Mouse (Mus musculus): ENCODE measurements around the gene Grin2d. TPM values are rescaled to one million over a fixed set of nuclear protein-coding genes. Genes with fewer than 3 reads are reported as not detected.
A peak's percentile ranks its signal among the peaks of the same experiment; 100 is the strongest.

Grin2d gene
- total and polyA plus RNA-seq, 3 experiments = 0.04 to 0.07 TPM; not detected in 1

GRCm38 (mm10) chr7:45830427-45831127, 47.6 kb downstream of the Grin2d start, which contains the start of gene Grwd1 (continued):
- no peak for TF ChIP-seq EP300 (IDR thresholded peaks at IDR 0.05; ENCODE audit: low read length)
- TF ChIP-seq ZNF384 (IDR thresholded peaks at IDR 0.05; ENCODE audit: low read depth, low read length) = no peak
- no peak for TF ChIP-seq MAFK (IDR thresholded peaks at IDR 0.05; ENCODE audit: insufficient replicate concordance, low read length)
- TF ChIP-seq PAX5 (IDR thresholded peaks at IDR 0.05; ENCODE audit: low read length) = no peak
- peak; percentile 100 for TF ChIP-seq MXI1 (IDR thresholded peaks at IDR 0.05; ENCODE audit: low read depth, low read length)
- TF ChIP-seq RCOR1 (conservative IDR thresholded peaks at IDR 0.05; ENCODE audit: low read depth, low read length) = no peak; the same call in 1 of the 2 replicates
- TF ChIP-seq ZMIZ1 (IDR thresholded peaks at IDR 0.05; ENCODE audit: low read depth, low read length) = 0 out of 2 replicates have a peak, but pooled peaks have one; percentile 48
- peak; percentile 86 for TF ChIP-seq BHLHE40 (IDR thresholded peaks at IDR 0.05; ENCODE audit: low read depth, low read length)
- TF ChIP-seq CHD1 (IDR thresholded peaks at IDR 0.05; ENCODE audit: low read depth, low read length) = no peak
- TF ChIP-seq JUN (IDR thresholded peaks at IDR 0.05; ENCODE audit: insufficient read depth, low read depth, low read length) = no peak
- TF ChIP-seq POLR2A (IDR thresholded peaks at IDR 0.05; ENCODE audit: low read depth, low read length) = peak; percentile 91
- TF ChIP-seq CTCF (conservative IDR thresholded peaks at IDR 0.05 in 1 of 2, IDR thresholded peaks at IDR 0.05 in 1 of 2; ENCODE audit: low read depth in 2 of 2, low read length in 2 of 2) = no peak

- no peak for TF ChIP-seq GABPA (IDR thresholded peaks at IDR 0.05; ENCODE audit: insufficient replicate concordance, low read depth, low read length)
- no peak for TF ChIP-seq MEF2A (IDR thresholded peaks at IDR 0.05; ENCODE audit: borderline replicate concordance, low read depth, low read length)
- no peak for TF ChIP-seq ZMIZ1 (IDR thresholded peaks at IDR 0.05; ENCODE audit: low read depth, low read length)
- TF ChIP-seq CHD1 (IDR thresholded peaks at IDR 0.05; ENCODE audit: low read depth, low read length) = no peak
- no peak for TF ChIP-seq ZKSCAN1 (IDR thresholded peaks at IDR 0.05; ENCODE audit: borderline replicate concordance, low read depth, low read length)
- no peak for TF ChIP-seq SIN3A (IDR thresholded peaks at IDR 0.05; ENCODE audit: low read length)
- no peak for TF ChIP-seq JUND (conservative IDR thresholded peaks at IDR 0.05; ENCODE audit: low read depth, low read length)
- in situ Hi-C loops (cut with MboI; ENCODE audit: low pct_ligation_motif_present, low pct_unique_long_range_greater_than_20kb, low sequenced_read_pairs) = no loop called here
These were observed 51.5 kb downstream of the Grin2d start for GRCm38 (mm10) chr7:45826631-45827030.

DNA sequence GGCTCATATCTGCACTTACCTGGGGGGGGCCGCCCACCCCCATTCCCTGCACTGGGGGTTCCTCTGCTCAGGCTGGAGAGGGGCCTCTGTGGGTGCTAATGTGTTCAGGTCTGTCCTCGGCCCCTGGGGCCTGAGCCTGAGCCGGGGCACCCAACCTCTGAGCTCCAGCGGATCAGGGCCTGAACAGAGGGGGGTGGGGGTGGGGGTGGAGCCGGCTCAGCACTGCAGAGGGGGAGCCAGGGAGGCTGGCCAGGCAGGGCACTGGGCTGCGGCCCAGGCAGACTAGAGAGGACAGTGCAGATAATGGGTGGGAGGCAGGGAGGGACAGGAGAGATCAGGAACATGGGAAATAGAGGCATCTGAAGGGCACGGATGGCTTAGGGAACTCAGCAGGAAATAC, 53.6 kb downstream of the Grin2d start, which contains the start of gene Kcnj14:
Gene Kcnj14, minus strand, starts transcription at position 185 of the 400 bp plus-strand sequence.
- H3K27ac ChIP-seq (ENCODE audit: insufficient read depth, low read depth) = no peak within 1 kb of the TSS
- no peaks in the 10 kb centered on the region for H3K27me3 ChIP-seq (replicated peaks)
- H3K4me3 ChIP-seq (replicated peaks in 1 of 3; ENCODE audit: low read depth in 2 of 3, low read length in 2 of 3, poor library complexity in 1 of 3) = no peak within 1 kb of the TSS
- dilution Hi-C loops (cut with MboI; ENCODE audit: extremely low pct_ligation_motif_present, extremely low pct_unique_long_range_greater_than_20kb, low sequenced_read_pairs) (no loop called here), in situ Hi-C loops (cut with MboI; ENCODE audit: low pct_ligation_motif_present, low pct_unique_long_range_greater_than_20kb, low sequenced_read_pairs) (no loop called here)
- H3K9me3 ChIP-seq (replicated peaks; ENCODE audit: low read length) = no peaks in the 10 kb centered on the region
- H3K4me1 ChIP-seq (ENCODE audit: control insufficient read depth in 1 of 2, insufficient read depth in 2 of 2) = peaks cover 6 to 43% of the 10 kb centered on the region in 2 experiments
- no peak within 1 kb of the TSS for H3K9ac ChIP-seq (ENCODE audit: insufficient read depth, low read depth)
- peaks cover 9% of the 10 kb centered on the region for H3K79me2 ChIP-seq (replicated peaks; ENCODE audit: control insufficient read depth, extremely low read depth, insufficient read depth, poor library complexity, severe bottlenecking)
- TF ChIP-seq NELFE (IDR thresholded peaks at IDR 0.05; ENCODE audit: low read depth, low read length) (no peak), JUND (conservative IDR thresholded peaks at IDR 0.05; ENCODE audit: low read depth, low read length) (no peak)
- peaks cover 69 to 93% of the 10 kb centered on the region in 2 experiments for H3K36me3 ChIP-seq (replicated peaks in 1 of 2; ENCODE audit: control insufficient read depth in 1 of 2, insufficient read depth in 1 of 2, low read length in 1 of 2)
- no peak within 1 kb of the TSS for H3K4me2 ChIP-seq (ENCODE audit: insufficient read depth, low read depth, poor library complexity, severe bottlenecking)
- no peak for DNase-seq (ENCODE audit: extremely low read depth)

More at GRCm38 (mm10) chr7:45826631-45827030, 51.5 kb downstream of the Grin2d start:
- Histone ChIP-seq H3K4me2 (ENCODE audit: insufficient read depth, low read depth, poor library complexity, severe bottlenecking) (no peak overlapping the region), H3K4me3 (replicated peaks in 1 of 3; ENCODE audit: low read depth in 2 of 3, low read length in 2 of 3, poor library complexity in 1 of 3) (no peak overlapping the region), H3K27ac (ENCODE audit: insufficient read depth, low read depth) (no peak overlapping the region), H3K9me3 (replicated peaks; ENCODE audit: low read length) (no peaks in the 10 kb centered on the region), H3K4me1 (ENCODE audit: control insufficient read depth in 1 of 2, insufficient read depth in 2 of 2) (peaks cover 12 to 55% of the 10 kb centered on the region in 2 experiments), H3K27me3 (replicated peaks) (no peaks in the 10 kb centered on the region), H3K9ac (ENCODE audit: insufficient read depth, low read depth) (no peak overlapping the region), H3K36me3 (replicated peaks in 1 of 2; ENCODE audit: control insufficient read depth in 1 of 2, insufficient read depth in 1 of 2, low read length in 1 of 2) (peaks cover 68 to 81% of the 10 kb centered on the region in 2 experiments), H3K79me2 (replicated peaks; ENCODE audit: control insufficient read depth, extremely low read depth, insufficient read depth, poor library complexity, severe bottlenecking) (peaks cover 19% of the 10 kb centered on the region)
- no peak for DNase-seq (ENCODE audit: extremely low read depth)
- dilution Hi-C loops (cut with MboI; ENCODE audit: extremely low pct_ligation_motif_present, extremely low pct_unique_long_range_greater_than_20kb, low sequenced_read_pairs) = no loop called here

Data from CH12.LX (cell line).